Mouse (Mus musculus): ENCODE measurements around the gene Sstr1.

Sstr1 gene

DNA sequence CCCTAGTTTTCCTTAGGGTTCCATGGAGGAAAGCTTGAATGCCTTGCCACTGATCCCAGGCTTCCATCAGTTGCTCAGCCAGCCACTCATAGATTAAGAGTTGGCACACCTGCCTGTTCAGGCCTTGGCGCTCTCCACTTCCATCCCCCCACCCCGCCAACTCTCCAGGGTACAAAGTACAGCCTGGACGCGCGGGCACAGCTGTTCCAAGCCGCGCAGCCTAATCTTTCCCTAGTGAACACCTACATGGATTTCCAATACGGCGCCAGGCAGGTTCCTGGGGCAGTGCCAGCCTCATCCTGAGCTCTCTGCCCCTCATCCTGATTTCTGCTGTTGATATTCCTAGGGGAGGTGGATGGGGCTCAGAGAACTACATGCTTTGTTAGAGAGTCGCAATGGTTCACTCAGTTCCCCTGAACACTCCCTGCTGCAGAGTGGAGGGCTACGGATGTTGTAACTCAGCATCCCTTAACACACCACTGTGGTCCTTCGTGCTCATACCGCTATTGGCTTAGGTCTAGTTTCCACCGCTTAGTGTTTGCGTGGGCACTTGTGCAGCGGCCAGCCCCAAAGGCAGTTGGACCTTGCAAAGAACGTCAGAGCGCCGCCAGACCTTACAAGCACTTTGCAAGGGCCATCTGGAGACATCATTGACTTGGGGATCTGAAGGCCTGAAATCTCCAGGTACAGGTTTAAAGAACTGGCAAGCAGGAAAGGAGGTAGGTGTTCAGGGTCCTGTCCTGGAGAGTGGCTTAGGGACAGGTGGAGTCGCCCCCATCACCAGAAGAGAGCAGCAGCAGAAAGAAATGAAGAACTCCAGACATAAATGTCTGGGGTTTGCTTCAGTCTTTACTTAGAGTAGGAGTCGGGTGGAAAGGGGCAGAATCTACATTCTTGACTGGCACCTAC, at the start of gene Sstr1:
Sstr1 (plus strand) TSS at position 610 of the 909 bp plus-strand sequence.
- DNase-seq = no peak

DNA sequence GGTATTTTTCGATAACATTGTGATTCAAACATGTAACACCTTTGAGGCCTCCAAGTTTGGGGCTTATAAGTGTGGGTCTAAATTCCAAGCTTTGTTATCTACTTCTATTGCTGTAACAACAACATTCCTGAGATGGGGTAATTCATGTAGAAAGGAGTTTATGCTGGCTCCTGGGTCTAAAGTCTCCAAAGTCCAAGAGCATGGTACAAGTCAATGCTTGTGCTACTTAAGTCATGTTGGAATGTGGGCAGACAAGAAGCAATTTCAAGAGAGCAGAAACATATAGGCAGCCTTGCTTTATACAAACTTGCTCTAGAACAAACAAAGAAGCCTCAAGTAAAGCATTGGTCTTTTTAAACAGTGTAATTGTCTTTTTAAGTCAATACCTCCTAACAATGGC, 12.8 kb upstream of the Sstr1 start:
- no peak for DNase-seq

DNA sequence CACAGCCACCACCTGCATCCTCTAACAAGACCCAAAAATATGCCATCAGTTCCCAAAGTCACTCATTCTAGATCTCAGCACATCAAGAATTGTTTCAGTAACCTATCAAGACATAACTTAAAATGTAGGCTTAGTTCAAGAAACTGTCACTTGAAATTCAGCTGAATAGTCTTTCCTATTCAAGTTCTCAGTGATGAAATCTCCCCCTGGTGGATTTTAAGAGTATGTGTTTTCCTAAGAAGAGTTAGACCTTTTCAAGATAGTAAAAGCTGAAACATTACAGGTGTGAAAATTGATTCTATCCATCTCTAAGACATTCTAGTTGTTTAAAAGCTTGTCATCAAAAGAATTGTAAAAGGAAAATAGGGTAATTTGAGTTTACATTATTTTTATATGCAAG, 10.4 kb upstream of the Sstr1 start:
- no peak for DNase-seq

DNA sequence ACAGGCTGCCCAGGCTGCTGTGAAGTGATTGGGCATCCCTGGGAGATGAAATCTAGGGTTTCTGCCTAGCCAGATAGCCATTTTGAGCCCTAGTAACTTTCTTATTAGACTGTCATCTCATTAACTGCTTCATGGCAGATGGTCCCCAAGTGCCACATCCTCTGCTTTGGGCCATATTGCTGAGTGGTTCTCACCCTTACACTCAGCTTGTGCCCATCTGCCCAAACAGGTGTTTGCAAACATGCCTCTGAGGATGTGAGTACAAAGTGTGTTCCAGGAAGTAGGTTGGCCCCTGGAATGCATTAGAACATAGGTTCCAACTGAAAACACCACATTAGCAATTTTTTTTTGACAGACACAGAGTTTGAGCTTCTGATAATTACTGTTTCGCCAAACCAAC, 3.6 kb upstream of the Sstr1 start:
- no peak for DNase-seq

DNA sequence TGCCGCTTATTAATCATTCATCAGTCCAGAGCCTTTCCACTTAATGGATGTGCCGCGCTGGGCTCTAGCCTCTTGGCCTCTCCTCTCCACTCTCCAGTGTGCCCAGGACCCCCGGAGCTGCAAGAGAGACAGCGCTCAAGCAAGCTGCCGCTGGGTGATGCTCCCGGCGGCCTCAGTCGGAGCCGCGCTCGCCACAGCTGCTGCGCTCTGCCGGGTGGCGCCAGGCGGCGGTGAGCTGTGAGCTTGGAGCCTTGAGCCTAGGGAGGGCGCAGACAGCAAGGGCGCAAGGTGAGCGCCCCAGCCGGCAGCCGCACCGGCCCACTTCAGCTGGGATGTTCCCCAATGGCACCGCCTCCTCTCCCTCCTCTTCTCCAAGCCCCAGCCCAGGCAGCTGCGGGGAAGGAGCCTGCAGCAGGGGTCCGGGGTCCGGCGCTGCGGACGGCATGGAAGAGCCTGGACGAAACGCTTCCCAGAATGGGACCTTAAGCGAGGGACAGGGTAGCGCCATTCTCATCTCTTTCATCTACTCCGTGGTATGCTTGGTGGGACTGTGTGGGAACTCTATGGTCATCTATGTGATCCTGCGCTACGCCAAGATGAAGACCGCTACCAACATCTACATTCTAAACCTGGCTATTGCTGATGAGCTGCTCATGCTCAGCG, 820 bp downstream of the Sstr1 start:
- DNase-seq = no peak

DNA sequence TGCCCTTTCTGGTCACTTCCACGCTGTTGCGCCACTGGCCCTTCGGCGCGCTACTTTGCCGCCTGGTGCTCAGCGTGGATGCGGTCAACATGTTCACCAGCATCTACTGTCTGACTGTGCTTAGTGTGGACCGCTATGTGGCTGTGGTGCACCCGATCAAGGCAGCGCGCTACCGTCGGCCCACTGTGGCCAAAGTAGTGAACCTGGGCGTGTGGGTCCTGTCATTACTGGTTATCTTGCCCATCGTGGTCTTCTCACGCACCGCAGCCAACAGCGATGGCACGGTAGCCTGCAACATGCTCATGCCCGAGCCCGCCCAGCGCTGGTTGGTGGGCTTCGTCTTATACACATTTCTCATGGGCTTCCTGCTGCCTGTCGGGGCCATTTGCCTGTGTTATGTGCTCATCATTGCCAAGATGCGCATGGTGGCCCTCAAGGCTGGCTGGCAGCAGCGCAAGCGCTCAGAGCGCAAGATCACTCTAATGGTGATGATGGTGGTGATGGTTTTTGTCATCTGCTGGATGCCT, 1.4 kb downstream of the Sstr1 start:
- DNase-seq = no peak

DNA sequence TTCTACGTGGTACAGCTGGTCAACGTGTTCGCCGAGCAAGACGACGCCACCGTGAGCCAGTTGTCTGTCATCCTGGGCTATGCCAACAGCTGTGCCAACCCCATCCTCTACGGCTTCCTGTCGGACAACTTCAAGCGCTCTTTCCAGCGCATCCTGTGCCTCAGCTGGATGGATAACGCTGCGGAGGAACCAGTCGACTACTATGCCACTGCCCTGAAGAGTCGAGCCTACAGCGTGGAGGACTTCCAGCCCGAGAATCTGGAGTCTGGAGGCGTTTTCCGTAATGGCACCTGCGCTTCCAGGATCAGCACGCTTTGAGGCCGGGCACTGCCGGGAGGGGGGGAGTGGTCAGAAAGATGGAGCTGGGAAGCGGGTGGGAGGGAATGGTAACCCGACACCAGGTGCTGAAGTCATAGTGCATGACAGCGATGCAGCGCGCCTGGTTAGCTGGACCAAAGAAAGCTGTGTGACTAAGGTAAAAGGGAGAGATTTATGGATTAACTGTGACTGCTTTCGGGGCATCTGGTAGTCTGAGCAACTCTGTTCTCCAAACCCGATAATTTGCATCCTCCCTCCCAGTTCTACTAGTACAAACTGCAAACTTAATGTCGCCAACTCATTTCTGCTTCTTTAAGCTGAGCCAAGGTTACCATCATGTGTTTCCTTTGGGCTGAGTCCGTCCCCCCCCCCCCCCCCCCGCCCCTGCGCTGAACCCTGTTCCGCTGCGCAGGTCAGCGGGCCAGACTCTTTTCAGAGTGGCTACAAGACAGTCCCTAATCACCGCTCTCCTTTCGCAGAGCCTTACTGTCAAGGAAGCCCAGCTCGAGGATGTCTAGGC, 2.1 kb downstream of the Sstr1 start:
- no peak for DNase-seq

DNA sequence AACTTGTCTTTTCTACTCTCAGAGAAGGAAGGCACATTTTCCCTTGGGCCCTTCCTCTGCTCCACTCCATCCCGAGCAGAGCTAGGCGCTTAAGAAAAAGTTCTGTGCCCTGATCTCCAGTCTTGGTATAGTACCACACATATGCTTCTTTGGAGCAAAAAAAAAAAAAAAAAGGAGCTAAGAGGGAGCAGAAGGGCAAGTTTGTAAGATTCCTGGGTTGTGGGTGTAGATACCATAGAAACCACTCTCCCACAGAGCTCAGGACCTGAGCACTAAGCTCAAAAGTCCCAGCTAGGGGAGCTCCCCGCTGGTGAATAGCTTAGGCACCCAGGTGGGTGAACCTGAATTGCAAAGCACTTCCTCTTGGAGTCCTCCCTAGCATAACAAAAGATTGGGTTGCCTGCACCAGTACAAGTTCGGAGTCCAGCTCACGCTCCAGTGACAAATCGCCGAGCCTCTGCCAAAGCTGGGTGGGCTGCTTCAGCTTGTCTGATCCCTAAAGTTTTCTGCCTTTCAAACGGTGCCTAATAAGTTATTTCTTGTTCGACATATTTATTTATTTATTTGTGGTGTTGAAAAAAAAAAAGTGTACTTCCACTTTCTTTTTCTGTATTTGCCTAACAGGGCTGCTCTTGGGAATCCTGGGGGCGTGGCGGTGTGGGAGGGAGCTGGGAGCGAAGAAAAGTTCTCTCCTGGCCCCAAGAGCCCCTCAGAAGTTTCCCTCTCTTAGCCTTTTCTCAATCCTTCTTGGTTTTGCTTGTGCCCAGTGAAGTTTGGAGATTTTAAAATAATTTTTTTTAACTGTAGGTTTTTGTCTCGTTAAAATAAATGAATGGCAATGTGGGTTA, 2.9 kb downstream of the Sstr1 start:
- DNase-seq = no peak

DNA sequence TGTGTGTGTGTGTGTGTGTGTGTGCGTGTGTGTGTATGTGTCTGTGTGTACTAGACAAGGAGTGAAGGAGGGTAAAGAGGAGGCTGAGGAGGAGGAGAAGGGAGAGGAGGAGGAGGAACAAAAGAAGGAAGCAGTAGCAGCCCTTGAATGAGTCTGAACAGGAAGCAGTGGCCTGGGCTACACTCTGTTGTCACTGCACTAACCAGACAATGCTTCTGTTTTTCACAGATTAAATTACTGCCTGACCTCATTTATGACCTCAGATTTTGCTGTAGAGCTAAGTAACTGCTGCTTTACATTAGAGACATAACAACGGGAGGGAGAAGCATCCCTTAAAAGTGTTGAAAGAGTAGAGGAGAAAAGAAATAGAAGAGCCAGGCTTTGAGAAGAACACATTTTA, 4.6 kb downstream of the Sstr1 start:
- DNase-seq = no peak

DNA sequence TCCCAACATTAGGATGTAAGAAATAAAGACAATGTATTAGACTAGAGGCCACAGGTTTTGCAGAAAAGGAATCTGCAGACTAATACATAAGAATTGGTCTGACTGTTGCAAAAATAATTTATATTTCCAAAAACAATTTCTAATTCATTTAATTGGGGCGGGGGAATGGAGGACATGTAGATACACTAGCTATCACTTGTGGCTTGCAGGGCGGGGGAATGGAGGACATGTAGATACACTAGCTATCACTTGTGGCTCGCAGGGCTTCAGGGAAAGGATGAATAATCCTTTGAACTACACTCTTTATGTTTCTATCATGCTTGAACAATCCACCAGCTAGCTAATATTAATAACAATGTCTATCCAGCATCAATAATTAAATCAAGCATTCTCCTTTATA, 7.5 kb downstream of the Sstr1 start:
- DNase-seq = no peak

DNA sequence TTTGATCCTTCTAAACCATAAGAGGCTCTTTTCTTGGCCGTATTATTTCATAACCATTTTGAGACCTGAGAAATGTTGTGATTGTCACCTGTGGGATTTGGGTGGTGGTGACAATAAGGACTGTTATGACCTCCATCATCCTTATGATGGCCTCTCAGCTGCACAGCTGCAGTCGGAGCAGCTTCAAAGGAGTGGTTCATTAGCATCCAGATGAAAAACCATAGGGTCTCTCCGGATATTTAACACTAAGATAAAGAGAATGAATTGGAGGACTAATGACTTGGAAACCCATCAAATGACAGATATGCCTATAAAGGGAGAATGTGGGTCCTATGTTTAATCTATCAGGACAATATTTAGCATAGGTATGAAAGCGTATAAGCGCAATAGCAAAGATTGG, 14.1 kb downstream of the Sstr1 start:
- DNase-seq = no peak

DNA sequence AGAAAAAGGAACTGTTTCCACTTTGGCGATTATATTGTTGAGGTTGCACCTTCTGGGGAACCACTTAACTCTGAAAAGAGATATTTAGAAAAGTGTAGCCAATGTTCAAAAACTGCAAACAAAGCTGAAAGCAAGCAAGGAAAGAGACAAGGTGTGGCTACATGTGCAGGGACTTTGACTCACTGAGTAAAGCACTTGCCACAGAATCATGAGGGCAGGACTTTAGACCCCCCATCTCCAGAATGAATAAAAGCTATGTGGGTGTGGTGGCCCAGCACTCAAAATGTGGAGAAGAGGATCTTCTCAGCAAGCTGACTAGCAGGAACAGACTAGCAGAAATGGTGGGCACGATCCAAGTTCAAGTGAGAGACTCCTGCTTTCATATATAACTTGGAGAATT, 20.9 kb downstream of the Sstr1 start:
- no peak for DNase-seq

DNA sequence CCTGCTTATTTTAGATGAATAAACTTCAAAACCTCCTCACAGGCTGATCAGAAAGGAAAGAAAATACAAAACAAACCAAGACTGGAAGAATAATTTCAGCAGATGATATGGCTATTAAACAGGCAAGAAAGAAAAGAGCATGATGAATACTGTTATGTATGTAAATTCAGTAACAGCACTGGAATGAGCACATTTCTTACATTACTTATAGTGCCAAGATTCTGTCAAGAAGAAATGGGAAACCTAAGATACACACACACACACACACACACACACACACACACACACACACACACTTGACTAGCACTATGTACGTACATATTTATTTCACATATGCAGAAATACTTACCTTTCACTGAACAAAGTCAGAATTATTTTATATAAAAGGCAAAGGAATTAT, 40.3 kb downstream of the Sstr1 start:
- no peak for DNase-seq

Measured in cerebellum, adult 18-20 months (tissue).